Mouse (Mus musculus) liver, embryonic 16.5 days (tissue): Measurements from ENCODE around the gene Cacna1e. TPM values are rescaled to one million over a fixed set of nuclear protein-coding genes. Genes with fewer than 3 reads are reported as not detected.
A peak's percentile ranks its signal among the peaks of the same experiment; 100 is the strongest.

ENCODE experiments used
- ATAC-seq: fragments of 200-750 bp; cut with Nextera tagmentation; 2 replicates; pipeline ENCODE4 v1.8.0; 2017; ENCODE audit warnings: low read depth, mild to moderate bottlenecking, moderate number of reproducible peaks, moderate library complexity
- H3K27ac ChIP-seq: fragments of 300-500 bp; sonication (generic); 2 replicates; pipeline ENCODE4 v1.5.1; 2014; ENCODE audit warnings: mild to moderate bottlenecking, low read length
- H3K27me3 ChIP-seq: fragments of 300-500 bp; sonication (generic); 2 replicates; pipeline ENCODE4 v1.6.1; 2014; ENCODE audit warnings: low read depth, low read length, mixed read lengths; ENCODE audit not compliant: control insufficient read depth, insufficient read depth
- H3K36me3 ChIP-seq: fragments of 300-500 bp; sonication (generic); 2 replicates; pipeline ENCODE4 v1.6.1; 2014; ENCODE audit warnings: mild to moderate bottlenecking; ENCODE audit not compliant: control insufficient read depth, insufficient read depth
- H3K4me1 ChIP-seq: fragments of 300-500 bp; sonication (generic); 2 replicates; pipeline ENCODE4 v1.6.1; 2014; ENCODE audit warnings: low read depth, low read length, mixed read lengths; ENCODE audit not compliant: control insufficient read depth
- H3K4me2 ChIP-seq: fragments of 300-500 bp; sonication (generic); 2 replicates; pipeline ENCODE4 v1.6.1; 2014; ENCODE audit warnings: low read depth, low read length, mixed read lengths
- H3K4me3 ChIP-seq: fragments of 300-500 bp; sonication (generic); 2 replicates; pipeline ENCODE4 v1.5.1; 2014; ENCODE audit warnings: low read depth, mild to moderate bottlenecking, low read length
- H3K9ac ChIP-seq: fragments of 300-500 bp; sonication (generic); 2 replicates; pipeline ENCODE4 v1.6.1; 2014; ENCODE audit warnings: low read depth, low read length
- H3K9me3 ChIP-seq: fragments of 300-500 bp; sonication (generic); replicated peaks from 2 replicates; pipeline ENCODE4 v1.6.1; 2016; ENCODE audit warnings: low read length; ENCODE audit not compliant: control insufficient read depth
- WGBS: fragments of 180-500 bp; shearing (Covaris S2); extraction: QIAGEN DNeasy Blood & Tissue Kit; methylation state at CpG from one replicate; pipeline ENCODE4 v1.1.7; 2014; ENCODE audit not compliant: insufficient replicate concordance; 5-methylcytosine and 5-hydroxymethylcytosine counted together
- polyA plus RNA-seq: library from polyadenylated mRNA; unstranded; fragments of >200 nt; fragmentation: Nextera tagmentation; extraction: Ambion mirVana; gene quantifications from 2 replicates; pipeline ENCODE4 v1.2.1, GENCODE M21; 2015

Cacna1e gene
- polyA plus RNA-seq, 1 experiment from 2014 or later: 0.05 TPM

GRCm38 (mm10) chr1:154799257-154799656 is 85.0 kb downstream of the Cacna1e start:
- WGBS: 72% methylated on average over 31 of the region's 31 CpGs
- Histone ChIP-seq H3K4me3 (no peak overlapping the region), H3K27ac (no peak overlapping the region), H3K9ac (no peak overlapping the region), H3K4me1 (no peaks in the 10 kb centered on the region), H3K4me2 (no peak overlapping the region), H3K9me3 (no peaks in the 10 kb centered on the region), H3K27me3 (no peaks in the 10 kb centered on the region), H3K36me3 (no peaks in the 10 kb centered on the region)
- ATAC-seq: no peak

- no peaks in the 10 kb centered on the region for H3K36me3 ChIP-seq
- no peak overlapping the region for H3K9ac ChIP-seq
- H3K4me3 ChIP-seq: no peak overlapping the region
- H3K27me3 ChIP-seq: no peaks in the 10 kb centered on the region
- H3K27ac ChIP-seq: no peak overlapping the region
- H3K4me2 ChIP-seq: no peak overlapping the region
- H3K9me3 ChIP-seq: no peaks in the 10 kb centered on the region
- WGBS: 49% methylated on average over 2 of the region's 2 CpGs
- H3K4me1 ChIP-seq: no peaks in the 10 kb centered on the region
- ATAC-seq: no peak
Measured at GRCm38 (mm10) chr1:154798771-154799170, 85.5 kb downstream of the Cacna1e start.

GRCm38 (mm10) chr1:154796685-154797084 is 87.6 kb downstream of the Cacna1e start:
- no peak overlapping the region for H3K4me3 ChIP-seq
- H3K27ac ChIP-seq: no peak overlapping the region
- H3K4me1 ChIP-seq: no peaks in the 10 kb centered on the region
- no peak for ATAC-seq
- WGBS: 42% methylated on average over 2 of the region's 2 CpGs
- H3K36me3 ChIP-seq: no peaks in the 10 kb centered on the region
- H3K4me2 ChIP-seq: no peak overlapping the region
- H3K9ac ChIP-seq: no peak overlapping the region
- H3K27me3 ChIP-seq: no peaks in the 10 kb centered on the region
- no peaks in the 10 kb centered on the region for H3K9me3 ChIP-seq

- H3K36me3 ChIP-seq: no peaks in the 10 kb centered on the region
- H3K4me3 ChIP-seq: no peak overlapping the region
- H3K9me3 ChIP-seq: no peaks in the 10 kb centered on the region
- ATAC-seq: no peak
- H3K4me2 ChIP-seq: no peak overlapping the region
- 11% methylated on average over 8 of the region's 8 CpGs for WGBS
- no peaks in the 10 kb centered on the region for H3K27me3 ChIP-seq
- no peaks in the 10 kb centered on the region for H3K4me1 ChIP-seq
- no peak overlapping the region for H3K9ac ChIP-seq
- no peak overlapping the region for H3K27ac ChIP-seq
Measured at GRCm38 (mm10) chr1:154794518-154794951, 89.8 kb downstream of the Cacna1e start.

- Histone ChIP-seq H3K4me3 (no peak overlapping the region), H3K27me3 (no peaks in the 10 kb centered on the region), H3K4me1 (no peaks in the 10 kb centered on the region), H3K4me2 (no peak overlapping the region), H3K9me3 (no peaks in the 10 kb centered on the region), H3K27ac (no peak overlapping the region), H3K9ac (no peak overlapping the region), H3K36me3 (no peaks in the 10 kb centered on the region)
- ATAC-seq: no peak
- WGBS: 39% methylated on average over 13 of the region's 13 CpGs
Measured at GRCm38 (mm10) chr1:154791544-154792174, 92.6 kb downstream of the Cacna1e start.

- 61% methylated on average over 4 of the region's 4 CpGs for WGBS
- Histone ChIP-seq H3K27ac (no peak overlapping the region), H3K9me3 (no peaks in the 10 kb centered on the region), H3K4me1 (no peaks in the 10 kb centered on the region), H3K36me3 (no peaks in the 10 kb centered on the region), H3K4me3 (no peak overlapping the region), H3K27me3 (no peaks in the 10 kb centered on the region), H3K9ac (no peak overlapping the region), H3K4me2 (no peak overlapping the region)
- no peak for ATAC-seq
Measured at GRCm38 (mm10) chr1:154788491-154788890, 95.8 kb downstream of the Cacna1e start.

- 8% methylated on average over 5 of the region's 5 CpGs for WGBS
- no peaks in the 10 kb centered on the region for H3K36me3 ChIP-seq
- H3K4me3 ChIP-seq: no peak overlapping the region
- no peaks in the 10 kb centered on the region for H3K27me3 ChIP-seq
- ATAC-seq: 0 out of 2 replicates have a peak, but pooled peaks have one; percentile 41
- H3K4me1 ChIP-seq: no peaks in the 10 kb centered on the region
- H3K4me2 ChIP-seq: no peak overlapping the region
- H3K9me3 ChIP-seq: no peaks in the 10 kb centered on the region
- no peak overlapping the region for H3K27ac ChIP-seq
- H3K9ac ChIP-seq: no peak overlapping the region
Measured at GRCm38 (mm10) chr1:154788069-154788468, 96.2 kb downstream of the Cacna1e start.

GRCm38 (mm10) chr1:154787418-154787817 is 96.9 kb downstream of the Cacna1e start:
- ATAC-seq: no peak
- Histone ChIP-seq H3K9me3 (no peaks in the 10 kb centered on the region), H3K27ac (no peak overlapping the region), H3K36me3 (no peaks in the 10 kb centered on the region), H3K4me2 (no peak overlapping the region), H3K27me3 (no peaks in the 10 kb centered on the region), H3K9ac (no peak overlapping the region), H3K4me1 (no peaks in the 10 kb centered on the region), H3K4me3 (no peak overlapping the region)
- 33% methylated on average over 5 of the region's 5 CpGs for WGBS

GRCm38 (mm10) chr1:154786243-154786669 is 98.0 kb downstream of the Cacna1e start:
- WGBS: 2% methylated on average over 4 of the region's 4 CpGs
- no peaks in the 10 kb centered on the region for H3K36me3 ChIP-seq
- peak overlapping the region; percentile 18; the same call in 1 of the 2 replicates for H3K4me2 ChIP-seq
- no peak overlapping the region for H3K27ac ChIP-seq
- ATAC-seq: peak; percentile 35
- no peaks in the 10 kb centered on the region for H3K4me1 ChIP-seq
- H3K4me3 ChIP-seq: no peak overlapping the region
- no peaks in the 10 kb centered on the region for H3K9me3 ChIP-seq
- H3K27me3 ChIP-seq: no peaks in the 10 kb centered on the region
- H3K9ac ChIP-seq: no peak overlapping the region
